Mouse (Mus musculus) E14TG2a.4 (cell line): ENCODE results near the gene Stk33.
"Not testable (repeated sequence)": the region's sequence is repeated elsewhere in the genome, so short reads cannot be mapped to it uniquely, and the experiment has no call there.

ENCODE experiments used
- CTCF ChIP-seq: conservative IDR thresholded peaks from 2 replicates; pipeline ENCODE4 v1.5.1; 2014; ENCODE audit warnings: low read length
- NANOG ChIP-seq: IDR thresholded peaks from 2 replicates; pipeline ENCODE4 v1.6.1; 2014; ENCODE audit warnings: borderline replicate concordance, low read length, mixed read lengths

- TF ChIP-seq CTCF, NANOG: not testable (repeated sequence)
Measured at GRCm38 (mm10) chr7:109373556-109373955, 65.3 kb downstream of the Stk33 start.
